Mouse (Mus musculus) CH12.LX (cell line): ENCODE data around the gene Gpx1.

Source experiments
- CHD2 ChIP-seq: IDR thresholded peaks from 2 replicates; pipeline ENCODE4 v1.6.1; 2011; ENCODE audit warnings: low read length, improper control_type of control experiment
- CTCF ChIP-seq, 2 experiments: IDR thresholded peaks in 1 of 2; conservative IDR thresholded peaks in 1 of 2; 2 replicates each; pipeline ENCODE4 v1.5.1; 2011 to 2012; ENCODE audit warnings: low read depth in 2 of 2, low read length in 2 of 2, improper control_type of control experiment in 1 of 2, inconsistent platforms in 1 of 2, mild to moderate bottlenecking in 1 of 2, moderate library complexity in 1 of 2
- JUND ChIP-seq: conservative IDR thresholded peaks from 2 replicates; pipeline ENCODE4 v1.6.1; 2011; ENCODE audit warnings: low read depth, low read length, improper control_type of control experiment
- KAT2A ChIP-seq: IDR thresholded peaks from 2 replicates; pipeline ENCODE4 v1.6.1; 2012; ENCODE audit warnings: low read length, improper control_type of control experiment, inconsistent platforms; ENCODE audit not compliant: insufficient replicate concordance
- MAZ ChIP-seq: IDR thresholded peaks from 2 replicates; pipeline ENCODE4 v1.6.1; 2012; ENCODE audit warnings: low read depth, mild to moderate bottlenecking, inconsistent platforms, low read length, improper control_type of control experiment, moderate library complexity
- MYC ChIP-seq: IDR thresholded peaks from 2 replicates; pipeline ENCODE4 v1.6.1; 2011; ENCODE audit warnings: low read depth, mild to moderate bottlenecking, improper control_type of control experiment, low read length
- POLR2A ChIP-seq: IDR thresholded peaks from 2 replicates; pipeline ENCODE4 v1.6.1; 2011; ENCODE audit warnings: low read depth, mild to moderate bottlenecking, improper control_type of control experiment, low read length
- POLR2AphosphoS2 ChIP-seq: IDR thresholded peaks from 2 replicates; pipeline ENCODE4 v1.6.1; 2011; ENCODE audit warnings: low read depth, low read length, improper control_type of control experiment
- SMC3 ChIP-seq: IDR thresholded peaks from 2 replicates; pipeline ENCODE4 v1.6.1; 2011; ENCODE audit warnings: low read depth, low read length, improper control_type of control experiment
- USF1 ChIP-seq: IDR thresholded peaks from 2 replicates; pipeline ENCODE4 v1.6.1; 2014; ENCODE audit warnings: low read depth, mild to moderate bottlenecking, inconsistent platforms, low read length, improper control_type of control experiment
- ZMIZ1 ChIP-seq: IDR thresholded peaks from 2 replicates; pipeline ENCODE4 v1.6.1; 2012; ENCODE audit warnings: low read depth, mild to moderate bottlenecking, inconsistent platforms, low read length, improper control_type of control experiment

DNA sequence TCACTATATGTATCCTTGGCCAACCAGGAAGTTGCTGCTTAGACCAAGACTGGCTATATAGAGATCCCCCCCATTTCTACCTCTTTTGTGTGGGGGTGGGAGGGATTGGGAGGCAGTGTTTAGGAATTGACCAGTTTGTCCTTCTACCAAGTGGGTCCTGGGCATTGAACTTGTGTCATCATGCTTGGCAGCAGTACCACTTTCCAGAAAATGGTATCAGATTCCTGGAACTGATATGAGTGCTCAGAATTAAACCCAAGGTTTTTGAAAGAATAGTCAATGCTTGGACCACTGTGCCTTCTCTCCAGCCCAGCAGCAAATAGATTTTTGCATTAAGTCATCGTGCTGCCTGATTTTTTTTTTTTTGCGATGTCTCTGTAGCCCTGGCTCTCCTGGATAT is 12.9 kb upstream of the Gpx1 start:
- TF ChIP-seq CHD2 (no peak), CTCF (conservative IDR thresholded peaks at IDR 0.05 in 1 of 2, IDR thresholded peaks at IDR 0.05 in 1 of 2; ENCODE audit: low read depth in 2 of 2, low read length in 2 of 2) (no peak), KAT2A (no peak), USF1 (no peak), ZMIZ1 (no peak), POLR2A (no peak), MYC (no peak), POLR2AphosphoS2 (no peak), SMC3 (no peak), MAZ (no peak), JUND (no peak)
